Mouse (Mus musculus) neural tube, embryonic 12.5 days (tissue): ENCODE results near the gene Cxcl12. TPM values are rescaled to one million over a fixed set of nuclear protein-coding genes. Genes with fewer than 3 reads are reported as not detected.

Source experiments
- ATAC-seq: fragments of 200-750 bp; cut with Nextera tagmentation; 2 replicates; pipeline ENCODE4 v1.8.0; 2017; ENCODE audit warnings: low read depth, mild to moderate bottlenecking, moderate TSS enrichment, moderate library complexity; ENCODE audit not compliant: low FRiP score
- H3K27ac ChIP-seq: fragments of 300-500 bp; sonication (generic); 2 replicates; pipeline ENCODE4 v1.5.1; 2016
- H3K27me3 ChIP-seq: fragments of 300-500 bp; sonication (generic); replicated peaks from 2 replicates; pipeline ENCODE4 v1.6.1; 2016; ENCODE audit warnings: mild to moderate bottlenecking
- H3K36me3 ChIP-seq: fragments of 300-500 bp; sonication (generic); 2 replicates; pipeline ENCODE4 v1.6.1; 2016; ENCODE audit warnings: mild to moderate bottlenecking
- H3K4me1 ChIP-seq: fragments of 300-500 bp; sonication (generic); 2 replicates; pipeline ENCODE4 v1.6.1; 2016
- H3K4me2 ChIP-seq: fragments of 300-500 bp; sonication (generic); replicated peaks from 2 replicates; pipeline ENCODE4 v1.6.1; 2016; ENCODE audit warnings: mild to moderate bottlenecking
- H3K4me3 ChIP-seq: fragments of 300-500 bp; sonication (generic); 2 replicates; pipeline ENCODE4 v1.5.1; 2016
- H3K9ac ChIP-seq: fragments of 300-500 bp; sonication (generic); 2 replicates; pipeline ENCODE4 v1.6.1; 2016; ENCODE audit warnings: mild to moderate bottlenecking
- H3K9me3 ChIP-seq: fragments of 300-500 bp; sonication (generic); 2 replicates; pipeline ENCODE4 v1.6.1; 2016; ENCODE audit warnings: mild to moderate bottlenecking
- WGBS: fragments of 180-500 bp; shearing (Covaris S2); methylation state at CpG from one replicate; pipeline ENCODE4 v1.1.7; 2016; 5-methylcytosine and 5-hydroxymethylcytosine counted together
- polyA plus RNA-seq: library from polyadenylated mRNA; unstranded; fragments of >200 nt; fragmentation: Nextera tagmentation; extraction: Ambion mirVana; gene quantifications from 2 replicates; pipeline ENCODE4 v1.2.1, GENCODE M21; 2016

The Cxcl12 gene
- polyA plus RNA-seq, 1 experiment from 2014 or later = 87.4 TPM

- Histone ChIP-seq H3K9me3 (no peaks in the 10 kb centered on the region), H3K27ac (no peak overlapping the region), H3K4me1 (peaks cover 10% of the 10 kb centered on the region), H3K27me3 (0 out of 2 replicates have a peak, but pooled peaks cover 4% of the 10 kb centered on the region), H3K4me3 (no peak overlapping the region), H3K36me3 (no peaks in the 10 kb centered on the region), H3K4me2 (no peak overlapping the region), H3K9ac (no peak overlapping the region)
- WGBS = 35% methylated on average over 6 of the region's 6 CpGs
- ATAC-seq = no peak
Measured at GRCm38 (mm10) chr6:117180303-117180702, 12.0 kb downstream of the Cxcl12 start.

GRCm38 (mm10) chr6:117185381-117185780, 17.0 kb downstream of the Cxcl12 start:
- no peaks in the 10 kb centered on the region for H3K36me3 ChIP-seq
- ATAC-seq = no peak
- H3K4me1 ChIP-seq = no peaks in the 10 kb centered on the region
- no peak overlapping the region for H3K4me2 ChIP-seq
- H3K27me3 ChIP-seq = no peaks in the 10 kb centered on the region
- H3K9me3 ChIP-seq = no peaks in the 10 kb centered on the region
- no peak overlapping the region for H3K27ac ChIP-seq
- no peak overlapping the region for H3K4me3 ChIP-seq
- WGBS = 84% methylated on average over 4 of the region's 4 CpGs
- no peak overlapping the region for H3K9ac ChIP-seq

- Histone ChIP-seq H3K4me3 (no peak overlapping the region), H3K27me3 (no peaks in the 10 kb centered on the region), H3K36me3 (no peaks in the 10 kb centered on the region), H3K4me1 (no peaks in the 10 kb centered on the region), H3K27ac (no peak overlapping the region), H3K9ac (no peak overlapping the region), H3K4me2 (no peak overlapping the region), H3K9me3 (no peaks in the 10 kb centered on the region)
- no peak for ATAC-seq
- 95% methylated on average over 3 of the region's 3 CpGs for WGBS
Measured at GRCm38 (mm10) chr6:117190453-117190852, 22.1 kb downstream of the Cxcl12 start.

GRCm38 (mm10) chr6:117191741-117192140, 23.4 kb downstream of the Cxcl12 start:
- ATAC-seq = no peak
- no peak overlapping the region for H3K27ac ChIP-seq
- H3K9ac ChIP-seq = no peak overlapping the region
- H3K4me2 ChIP-seq = no peak overlapping the region
- no peaks in the 10 kb centered on the region for H3K4me1 ChIP-seq
- no peaks in the 10 kb centered on the region for H3K36me3 ChIP-seq
- H3K9me3 ChIP-seq = no peaks in the 10 kb centered on the region
- 87% methylated on average over 6 of the region's 6 CpGs for WGBS
- no peaks in the 10 kb centered on the region for H3K27me3 ChIP-seq
- no peak overlapping the region for H3K4me3 ChIP-seq

- H3K4me1 ChIP-seq = no peaks in the 10 kb centered on the region
- no peaks in the 10 kb centered on the region for H3K36me3 ChIP-seq
- no peaks in the 10 kb centered on the region for H3K27me3 ChIP-seq
- no peak overlapping the region for H3K9ac ChIP-seq
- no peak for ATAC-seq
- H3K9me3 ChIP-seq = no peaks in the 10 kb centered on the region
- H3K4me3 ChIP-seq = no peak overlapping the region
- H3K27ac ChIP-seq = no peak overlapping the region
- WGBS = 90% methylated on average over 7 of the region's 7 CpGs
- H3K4me2 ChIP-seq = no peak overlapping the region
Measured at GRCm38 (mm10) chr6:117192678-117193077, 24.3 kb downstream of the Cxcl12 start.

GRCm38 (mm10) chr6:117195270-117195669, 26.9 kb downstream of the Cxcl12 start:
- H3K4me2 ChIP-seq = no peak overlapping the region
- 83% methylated on average over 3 of the region's 3 CpGs for WGBS
- H3K4me1 ChIP-seq = no peaks in the 10 kb centered on the region
- no peaks in the 10 kb centered on the region for H3K36me3 ChIP-seq
- no peak overlapping the region for H3K27ac ChIP-seq
- no peak overlapping the region for H3K4me3 ChIP-seq
- H3K9ac ChIP-seq = no peak overlapping the region
- no peak for ATAC-seq
- no peaks in the 10 kb centered on the region for H3K27me3 ChIP-seq
- H3K9me3 ChIP-seq = no peaks in the 10 kb centered on the region

GRCm38 (mm10) chr6:117198871-117199270, 30.5 kb downstream of the Cxcl12 start:
- no peak for ATAC-seq
- Histone ChIP-seq H3K9me3 (no peaks in the 10 kb centered on the region), H3K9ac (no peak overlapping the region), H3K4me2 (no peak overlapping the region), H3K4me1 (no peaks in the 10 kb centered on the region), H3K36me3 (no peaks in the 10 kb centered on the region), H3K27ac (no peak overlapping the region), H3K27me3 (no peaks in the 10 kb centered on the region), H3K4me3 (no peak overlapping the region)
- 78% methylated on average over 4 of the region's 4 CpGs for WGBS

- ATAC-seq = no peak
- 60% methylated on average over 2 of the region's 2 CpGs for WGBS
- no peaks in the 10 kb centered on the region for H3K4me1 ChIP-seq
Measured at GRCm38 (mm10) chr6:117199718-117200117, 31.4 kb downstream of the Cxcl12 start.

GRCm38 (mm10) chr6:117200916-117201315, 32.6 kb downstream of the Cxcl12 start:
- no peaks in the 10 kb centered on the region for H3K9me3 ChIP-seq

More at GRCm38 (mm10) chr6:117199718-117200117, 31.4 kb downstream of the Cxcl12 start:
- no peak overlapping the region for H3K4me2 ChIP-seq
- no peaks in the 10 kb centered on the region for H3K36me3 ChIP-seq
- no peaks in the 10 kb centered on the region for H3K9me3 ChIP-seq
- H3K27ac ChIP-seq = no peak overlapping the region
- no peak overlapping the region for H3K9ac ChIP-seq
- H3K27me3 ChIP-seq = no peaks in the 10 kb centered on the region
- no peak overlapping the region for H3K4me3 ChIP-seq

GRCm38 (mm10) chr6:117201396-117201795, 33.1 kb downstream of the Cxcl12 start:
- Histone ChIP-seq H3K4me1 (no peaks in the 10 kb centered on the region), H3K27ac (no peak overlapping the region), H3K4me2 (no peak overlapping the region), H3K27me3 (no peaks in the 10 kb centered on the region), H3K4me3 (no peak overlapping the region), H3K9ac (no peak overlapping the region), H3K9me3 (no peaks in the 10 kb centered on the region), H3K36me3 (no peaks in the 10 kb centered on the region)
- ATAC-seq = no peak
- 88% methylated on average over 2 of the region's 2 CpGs for WGBS

More at GRCm38 (mm10) chr6:117200916-117201315, 32.6 kb downstream of the Cxcl12 start:
- H3K4me1 ChIP-seq = no peaks in the 10 kb centered on the region
- H3K4me3 ChIP-seq = no peak overlapping the region
- no peak overlapping the region for H3K4me2 ChIP-seq
- WGBS = 89% methylated on average over 5 of the region's 5 CpGs
- H3K36me3 ChIP-seq = no peaks in the 10 kb centered on the region
- H3K27ac ChIP-seq = no peak overlapping the region
- ATAC-seq = no peak
- H3K9ac ChIP-seq = no peak overlapping the region
- no peaks in the 10 kb centered on the region for H3K27me3 ChIP-seq

GRCm38 (mm10) chr6:117201859-117202258, 33.5 kb downstream of the Cxcl12 start:
- H3K4me2 ChIP-seq = no peak overlapping the region
- no peak overlapping the region for H3K4me3 ChIP-seq
- H3K27me3 ChIP-seq = no peaks in the 10 kb centered on the region
- ATAC-seq = no peak
- 92% methylated on average over 8 of the region's 8 CpGs for WGBS
- no peaks in the 10 kb centered on the region for H3K36me3 ChIP-seq
- no peaks in the 10 kb centered on the region for H3K4me1 ChIP-seq
- no peaks in the 10 kb centered on the region for H3K9me3 ChIP-seq
- no peak overlapping the region for H3K9ac ChIP-seq
- H3K27ac ChIP-seq = no peak overlapping the region

GRCm38 (mm10) chr6:117202856-117203400, 34.6 kb downstream of the Cxcl12 start:
- H3K36me3 ChIP-seq = no peaks in the 10 kb centered on the region
- no peak overlapping the region for H3K9ac ChIP-seq
- no peak overlapping the region for H3K4me2 ChIP-seq
- H3K27me3 ChIP-seq = no peaks in the 10 kb centered on the region
- no peaks in the 10 kb centered on the region for H3K4me1 ChIP-seq
- no peak overlapping the region for H3K4me3 ChIP-seq
- H3K9me3 ChIP-seq = no peaks in the 10 kb centered on the region
- H3K27ac ChIP-seq = no peak overlapping the region
- ATAC-seq = no peak
- WGBS = 84% methylated on average over 2 of the region's 2 CpGs

GRCm38 (mm10) chr6:117204112-117204511, 35.8 kb downstream of the Cxcl12 start:
- no peaks in the 10 kb centered on the region for H3K27me3 ChIP-seq
- H3K4me1 ChIP-seq = no peaks in the 10 kb centered on the region
- H3K27ac ChIP-seq = no peak overlapping the region
- no peak overlapping the region for H3K4me3 ChIP-seq
- WGBS = 96% methylated on average over 3 of the region's 3 CpGs
- no peaks in the 10 kb centered on the region for H3K36me3 ChIP-seq
- ATAC-seq = no peak
- H3K9me3 ChIP-seq = no peaks in the 10 kb centered on the region
- no peak overlapping the region for H3K9ac ChIP-seq
- H3K4me2 ChIP-seq = no peak overlapping the region
